Mouse (Mus musculus): Measurements from ENCODE around the gene Skp1a. TPM values are rescaled to one million over a fixed set of nuclear protein-coding genes. Genes with fewer than 3 reads are reported as not detected.

The Skp1a gene
- polyA plus RNA-seq, 1 experiment from 2014 or later = 1,041 TPM

Other genes with a start within 250 kb of the Skp1a start
- gene Ube2b, start 231.2 kb upstream of the Skp1a start, polyA plus RNA-seq (2015; fragmentation: Nextera tagmentation; extraction: Ambion mirVana) = 287 and 292 TPM in 2 replicates
- 9.5 and 12.2 TPM in 2 replicates for gene Cdkl3, start 227.8 kb upstream of the Skp1a start, polyA plus RNA-seq (2015; fragmentation: Nextera tagmentation; extraction: Ambion mirVana)
- gene Ppp2ca, start 133.3 kb upstream of the Skp1a start, polyA plus RNA-seq (2015; fragmentation: Nextera tagmentation; extraction: Ambion mirVana) = 77.4 and 84.3 TPM in 2 replicates
- not detected in 2 replicates for gene Olfr1373, start 86.5 kb upstream of the Skp1a start, polyA plus RNA-seq (2015; fragmentation: Nextera tagmentation; extraction: Ambion mirVana)
- not detected in 2 replicates for gene Olfr1371, start 18.0 kb upstream of the Skp1a start, polyA plus RNA-seq (2015; fragmentation: Nextera tagmentation; extraction: Ambion mirVana)
- 1,084 and 1,272 TPM in 2 replicates for gene Tcf7, start 51.0 kb downstream of the Skp1a start, polyA plus RNA-seq (2015; fragmentation: Nextera tagmentation; extraction: Ambion mirVana)
- 226 and 233 TPM in 2 replicates for gene Vdac1, start 128.9 kb downstream of the Skp1a start, polyA plus RNA-seq (2015; fragmentation: Nextera tagmentation; extraction: Ambion mirVana)
- gene 9530068E07Rik, start 164.4 kb downstream of the Skp1a start, polyA plus RNA-seq (2015; fragmentation: Nextera tagmentation; extraction: Ambion mirVana) = 85.6 and 89.6 TPM in 2 replicates